Mouse (Mus musculus): ENCODE results near the gene Cep95. TPM values are rescaled to one million over a fixed set of nuclear protein-coding genes. Genes with fewer than 3 reads are reported as not detected.
A peak's percentile ranks its signal among the peaks of the same experiment; 100 is the strongest.
"Not testable (repeated sequence)": the region's sequence is repeated elsewhere in the genome, so short reads cannot be mapped to it uniquely, and the experiment has no call there.

Gene Cep95
- polyA plus RNA-seq, 1 experiment from 2014 or later, result 23.6 TPM

- WGBS, result 86% methylated on average over 3 of the region's 3 CpGs
- no peak overlapping the region for H3K4me2 ChIP-seq (replicated peaks)
- no peak for ATAC-seq (ENCODE audit: insufficient number of reproducible peaks, low FRiP score, low TSS enrichment, low read depth)
- H3K4me3 ChIP-seq (replicated peaks), result no peak overlapping the region
- H3K9me3 ChIP-seq (replicated peaks), result no peaks in the 10 kb centered on the region
- peaks cover 55% of the 10 kb centered on the region for H3K36me3 ChIP-seq
- peaks cover 11% of the 10 kb centered on the region; the same call in 1 of the 2 replicates for H3K4me1 ChIP-seq
- no peak overlapping the region for H3K27ac ChIP-seq (replicated peaks)
- H3K9ac ChIP-seq, result no peak overlapping the region
- H3K27me3 ChIP-seq, result no peaks in the 10 kb centered on the region
Observed at GRCm38 (mm10) chr11:106777395-106777794, 11.7 kb upstream of the Cep95 start.

- WGBS, result 86% methylated on average over 7 of the region's 7 CpGs
- no peak for ATAC-seq (ENCODE audit: insufficient number of reproducible peaks, low FRiP score, low TSS enrichment, low read depth)
- peak overlapping the region; percentile 69 for H3K4me2 ChIP-seq (replicated peaks)
- peaks cover 55% of the 10 kb centered on the region for H3K36me3 ChIP-seq
- no peak overlapping the region for H3K27ac ChIP-seq (replicated peaks)
- H3K4me1 ChIP-seq, result peaks cover 11% of the 10 kb centered on the region; the same call in 1 of the 2 replicates
- H3K27me3 ChIP-seq, result no peaks in the 10 kb centered on the region
- no peak overlapping the region for H3K9ac ChIP-seq
- H3K4me3 ChIP-seq (replicated peaks), result peak overlapping the region; percentile 84
- no peaks in the 10 kb centered on the region for H3K9me3 ChIP-seq (replicated peaks)
Observed at GRCm38 (mm10) chr11:106778132-106778531, 10.9 kb upstream of the Cep95 start.

GRCm38 (mm10) chr11:106778589-106779387 lies 10.3 kb upstream of the Cep95 start:
- peak; percentile 77; the same call in 1 of the 2 replicates for ATAC-seq (ENCODE audit: insufficient number of reproducible peaks, low FRiP score, low TSS enrichment, low read depth)
- Histone ChIP-seq H3K36me3 (peaks cover 55% of the 10 kb centered on the region), H3K9ac (peak overlapping the region; percentile 85), H3K4me1 (peaks cover 11% of the 10 kb centered on the region; the same call in 1 of the 2 replicates), H3K27me3 (no peaks in the 10 kb centered on the region), H3K27ac (replicated peaks) (peak overlapping the region; percentile 99), H3K4me2 (replicated peaks) (peak overlapping the region; percentile 69), H3K9me3 (replicated peaks) (no peaks in the 10 kb centered on the region), H3K4me3 (replicated peaks) (peak overlapping the region; percentile 84)
- WGBS, result under 1% methylated on average over 39 of the region's 39 CpGs

- Histone ChIP-seq H3K4me1 (peaks cover 11% of the 10 kb centered on the region; the same call in 1 of the 2 replicates), H3K27me3 (no peaks in the 10 kb centered on the region), H3K4me3 (replicated peaks) (peak within 1 kb of the TSS; percentile 84), H3K9ac (peak within 1 kb of the TSS; percentile 85), H3K4me2 (replicated peaks) (peak within 1 kb of the TSS; percentile 69), H3K27ac (replicated peaks) (peak within 1 kb of the TSS; percentile 99), H3K36me3 (peaks cover 55% of the 10 kb centered on the region), H3K9me3 (replicated peaks) (no peaks in the 10 kb centered on the region)
- WGBS, result 1% methylated on average over 30 of the region's 30 CpGs
- peak; percentile 99 for ATAC-seq (ENCODE audit: insufficient number of reproducible peaks, low FRiP score, low TSS enrichment, low read depth)
Observed at GRCm38 (mm10) chr11:106779388-106780088, 9.5 kb upstream of the Cep95 start, which contains the start of gene Polg2. Polg2 (minus strand) TSS chr11:106779537.

GRCm38 (mm10) chr11:106780089-106780425 lies 9.0 kb upstream of the Cep95 start:
- Histone ChIP-seq H3K36me3 (peaks cover 52% of the 10 kb centered on the region), H3K4me3 (replicated peaks) (peak overlapping the region; percentile 84; the same call in 1 of the 2 replicates)
- 58% methylated on average over 4 of the region's 4 CpGs for WGBS

GRCm38 (mm10) chr11:106780590-106781220 lies 8.3 kb upstream of the Cep95 start:
- Histone ChIP-seq H3K9ac (no peak overlapping the region), H3K9me3 (replicated peaks) (no peaks in the 10 kb centered on the region), H3K27ac (replicated peaks) (no peak overlapping the region; the same call in 1 of the 2 replicates), H3K4me3 (replicated peaks) (no peak overlapping the region), H3K4me1 (peaks cover 17% of the 10 kb centered on the region), H3K27me3 (no peaks in the 10 kb centered on the region), H3K4me2 (replicated peaks) (no peak overlapping the region), H3K36me3 (peaks cover 52% of the 10 kb centered on the region)
- no peak for ATAC-seq (ENCODE audit: insufficient number of reproducible peaks, low FRiP score, low TSS enrichment, low read depth)
- WGBS, result 75% methylated on average over 6 of the region's 6 CpGs

More at GRCm38 (mm10) chr11:106780089-106780425, 9.0 kb upstream of the Cep95 start:
- H3K27me3 ChIP-seq, result no peaks in the 10 kb centered on the region
- no peak overlapping the region for H3K9ac ChIP-seq
- H3K4me1 ChIP-seq, result peaks cover 11% of the 10 kb centered on the region; the same call in 1 of the 2 replicates
- H3K27ac ChIP-seq (replicated peaks), result peak overlapping the region; percentile 99; the same call in 1 of the 2 replicates
- H3K9me3 ChIP-seq (replicated peaks), result no peaks in the 10 kb centered on the region
- peak overlapping the region; percentile 69; the same call in 1 of the 2 replicates for H3K4me2 ChIP-seq (replicated peaks)
- ATAC-seq (ENCODE audit: insufficient number of reproducible peaks, low FRiP score, low TSS enrichment, low read depth), result no peak

GRCm38 (mm10) chr11:106782271-106782670 lies 6.8 kb upstream of the Cep95 start:
- H3K9me3 ChIP-seq (replicated peaks); H3K4me3 ChIP-seq (replicated peaks); H3K27me3 ChIP-seq; ATAC-seq (ENCODE audit: insufficient number of reproducible peaks, low FRiP score, low TSS enrichment, low read depth); H3K9ac ChIP-seq; H3K4me2 ChIP-seq (replicated peaks); H3K27ac ChIP-seq (replicated peaks): not testable (repeated sequence)
- 86% methylated on average over 7 of the region's 7 CpGs for WGBS
- H3K4me1 ChIP-seq, result peaks cover 23% of the 10 kb centered on the region
- peaks cover 53% of the 10 kb centered on the region for H3K36me3 ChIP-seq

- H3K9ac ChIP-seq, result no peak overlapping the region
- WGBS, result 71% methylated on average over 9 of the region's 9 CpGs
- no peak overlapping the region for H3K4me3 ChIP-seq (replicated peaks)
- H3K27me3 ChIP-seq, result no peaks in the 10 kb centered on the region
- H3K9me3 ChIP-seq (replicated peaks), result no peaks in the 10 kb centered on the region
- peaks cover 17% of the 10 kb centered on the region for H3K4me1 ChIP-seq
- H3K4me2 ChIP-seq (replicated peaks), result no peak overlapping the region
- ATAC-seq (ENCODE audit: insufficient number of reproducible peaks, low FRiP score, low TSS enrichment, low read depth), result no peak
- H3K27ac ChIP-seq (replicated peaks), result no peak overlapping the region
- H3K36me3 ChIP-seq, result peaks cover 53% of the 10 kb centered on the region
Observed at GRCm38 (mm10) chr11:106782841-106783764, 5.9 kb upstream of the Cep95 start.

GRCm38 (mm10) chr11:106784476-106784875 lies 4.6 kb upstream of the Cep95 start:
- Histone ChIP-seq H3K9me3 (replicated peaks) (no peaks in the 10 kb centered on the region), H3K4me3 (replicated peaks) (no peak overlapping the region), H3K27ac (replicated peaks) (no peak overlapping the region), H3K4me1 (peaks cover 15% of the 10 kb centered on the region), H3K9ac (no peak overlapping the region), H3K27me3 (no peaks in the 10 kb centered on the region), H3K36me3 (peaks cover 53% of the 10 kb centered on the region), H3K4me2 (replicated peaks) (no peak overlapping the region)
- no peak for ATAC-seq (ENCODE audit: insufficient number of reproducible peaks, low FRiP score, low TSS enrichment, low read depth)
- WGBS, result 82% methylated on average over 2 of the region's 2 CpGs

GRCm38 (mm10) chr11:106785043-106785442 lies 4.0 kb upstream of the Cep95 start:
- H3K27ac ChIP-seq (replicated peaks), result no peak overlapping the region
- no peaks in the 10 kb centered on the region for H3K27me3 ChIP-seq
- peaks cover 15% of the 10 kb centered on the region for H3K4me1 ChIP-seq
- no peak overlapping the region for H3K9ac ChIP-seq
- peaks cover 51% of the 10 kb centered on the region for H3K36me3 ChIP-seq
- no peak overlapping the region for H3K4me2 ChIP-seq (replicated peaks)
- no peak for ATAC-seq (ENCODE audit: insufficient number of reproducible peaks, low FRiP score, low TSS enrichment, low read depth)
- no peaks in the 10 kb centered on the region for H3K9me3 ChIP-seq (replicated peaks)
- WGBS, result 64% methylated on average over 1 of the region's 1 CpGs
- H3K4me3 ChIP-seq (replicated peaks), result peak overlapping the region; percentile 82; the same call in 1 of the 2 replicates
